Mouse (Mus musculus) layer of hippocampus, postnatal 25 days (tissue): ENCODE measurements at regions not wholly inside any gene's neighbourhood (a gene's known extent, or its start where the extent isn't known, plus 50 kb on each side); places are given as distances from the start of the nearest gene placed in this dataset.
"Not testable (repeated sequence)": the region's sequence is repeated elsewhere in the genome, so short reads cannot be mapped to it uniquely, and the experiment has no call there.

Experiments
- DNase-seq, 2 experiments: peaks; one replicate each; pipeline ENCODE4 v3.0.0; 2022; ENCODE audit warnings: mixed read lengths in 2 of 2, low spot score in 1 of 2; ENCODE audit errors: extremely low spot score in 1 of 2

DNA sequence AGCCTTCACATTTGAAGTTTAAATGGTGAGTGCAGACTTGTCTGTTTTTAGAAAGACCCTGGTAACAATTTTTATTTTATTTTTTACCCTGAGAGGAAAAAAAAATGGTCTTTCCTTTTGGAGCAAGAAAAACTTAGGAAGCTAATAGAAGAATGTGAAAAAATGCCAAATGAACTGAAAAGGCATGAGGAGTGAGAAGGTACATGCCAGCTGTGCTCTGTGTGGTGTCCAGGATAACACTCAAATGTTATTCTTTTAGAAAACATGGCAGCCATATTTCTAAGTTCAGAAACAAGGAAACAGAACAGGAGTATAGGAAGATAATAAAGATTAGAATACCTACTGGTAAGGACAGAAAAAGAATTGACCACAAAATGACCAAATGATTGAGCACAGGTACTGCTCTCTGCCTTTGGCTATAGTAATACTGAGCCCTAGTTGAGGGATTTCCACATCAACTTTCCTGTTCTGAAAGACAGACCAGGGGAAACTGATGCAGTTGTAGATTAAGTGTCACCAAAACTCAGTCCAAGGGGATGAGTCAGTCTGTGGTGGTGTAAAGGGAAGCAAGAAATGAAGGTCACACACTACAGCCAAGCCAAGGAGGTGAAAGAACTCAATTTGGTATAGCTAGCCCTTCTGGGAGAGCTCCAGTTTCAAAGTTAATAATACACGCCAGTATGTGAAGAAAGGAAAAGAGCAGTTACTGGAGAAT is 758.5 kb downstream of the Robo2 start:
- no peak for DNase-seq

DNA sequence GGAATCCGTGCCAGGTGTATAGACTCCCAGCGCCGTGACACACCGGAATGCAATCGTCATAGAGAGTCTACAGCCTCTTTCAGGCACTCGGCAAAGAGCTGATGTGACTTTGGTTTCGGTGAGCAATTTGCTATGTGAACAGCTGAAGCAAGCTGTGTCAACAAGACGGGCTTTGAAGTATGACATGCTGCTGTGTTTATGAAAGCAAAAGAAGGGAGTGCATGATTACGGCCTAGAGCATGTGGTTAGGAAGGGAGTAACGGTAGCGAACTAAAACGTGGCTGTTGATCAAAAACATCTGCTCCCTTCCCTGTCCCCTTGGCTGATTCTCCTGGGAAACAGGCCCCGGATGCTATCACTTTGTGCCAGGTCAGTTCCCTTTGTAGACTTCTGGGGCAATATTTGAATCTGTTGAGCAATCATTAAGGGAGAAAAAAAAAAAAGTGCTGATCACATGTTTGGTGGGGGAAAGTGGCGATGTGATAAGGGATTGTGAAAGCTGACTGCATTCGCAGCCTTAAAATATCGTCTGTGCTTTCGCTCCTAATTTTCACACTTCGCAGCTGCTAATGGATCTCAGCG is 764.3 kb downstream of the Robo2 start:
- peak; percentile 5 to 12 for DNase-seq

DNA sequence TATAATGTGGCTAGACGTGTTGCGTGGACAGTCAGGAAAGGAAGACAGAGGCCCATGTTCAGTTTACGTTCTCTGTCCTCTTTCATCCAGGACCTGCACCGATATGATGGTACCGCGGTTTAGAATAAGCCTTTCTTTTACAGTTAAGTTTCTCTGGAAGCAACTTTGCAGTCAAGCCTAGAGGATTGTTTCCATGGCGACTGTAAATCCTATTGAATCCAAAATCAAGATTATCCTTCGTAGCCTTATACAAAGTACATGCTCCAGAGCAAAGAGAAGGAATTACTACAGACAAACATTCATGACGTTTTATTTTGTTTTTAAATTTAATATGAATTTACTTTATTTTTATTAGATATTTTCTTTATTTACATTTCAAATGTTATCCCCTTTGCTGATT is 798.6 kb downstream of the Robo2 start:
- DNase-seq: no peak

DNA sequence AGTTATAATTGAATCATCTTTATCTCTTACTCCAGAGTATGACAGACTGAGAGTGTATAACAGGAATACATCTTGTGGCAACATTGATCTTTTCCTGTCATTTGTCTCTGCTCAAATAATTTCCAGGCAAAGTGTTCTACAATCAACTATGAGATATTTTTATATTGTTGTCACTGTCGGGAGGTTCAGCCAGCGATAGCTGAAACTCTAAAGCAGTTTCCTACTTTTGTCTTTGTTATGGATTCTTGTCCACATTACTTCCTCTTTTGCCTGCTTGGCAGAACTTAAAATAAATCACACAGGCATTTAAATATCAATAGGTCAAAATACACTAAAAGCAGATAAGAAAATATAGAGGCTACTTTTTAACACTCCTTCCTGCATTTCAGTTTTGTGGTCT is 820.2 kb downstream of the Robo2 start:
- no peak for DNase-seq

DNA sequence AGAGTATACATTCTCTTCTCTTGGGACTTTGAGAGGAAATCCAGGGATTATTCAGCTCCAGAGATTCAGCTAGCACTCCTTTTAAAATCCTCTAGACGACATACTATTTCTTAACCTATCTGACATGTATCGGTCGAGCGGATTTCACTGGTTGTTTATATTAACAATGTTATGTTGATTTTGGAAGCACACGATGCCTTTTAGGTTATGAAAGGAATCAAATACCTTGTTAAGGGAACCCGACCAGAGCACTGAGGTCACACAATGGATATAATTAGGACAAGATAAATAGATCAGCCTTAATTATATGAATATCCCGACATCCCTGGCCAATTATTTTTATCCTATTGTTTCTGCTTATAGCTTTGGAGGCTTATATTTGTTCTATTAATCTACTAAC is 850.4 kb downstream of the Robo2 start:
- no peak for DNase-seq

DNA sequence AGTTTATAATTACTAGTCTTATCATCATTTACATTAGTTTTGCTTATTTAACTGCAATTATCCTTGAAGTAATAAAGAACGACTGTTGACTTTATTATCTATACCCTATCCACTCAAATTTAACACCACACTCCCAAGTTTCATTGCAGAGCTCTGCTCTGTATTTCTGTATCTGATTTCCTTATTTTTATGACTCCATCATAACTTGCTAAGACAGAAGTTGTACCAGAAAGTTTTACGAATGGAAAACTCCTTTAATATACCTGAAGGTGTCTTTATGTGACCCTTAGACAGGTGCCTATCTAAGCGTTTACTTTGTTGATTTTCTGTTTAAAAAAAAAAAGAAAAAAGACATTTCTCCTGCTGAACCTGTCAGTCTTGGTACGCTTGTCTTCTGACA is 854.7 kb downstream of the Robo2 start:
- no peak for DNase-seq

DNA sequence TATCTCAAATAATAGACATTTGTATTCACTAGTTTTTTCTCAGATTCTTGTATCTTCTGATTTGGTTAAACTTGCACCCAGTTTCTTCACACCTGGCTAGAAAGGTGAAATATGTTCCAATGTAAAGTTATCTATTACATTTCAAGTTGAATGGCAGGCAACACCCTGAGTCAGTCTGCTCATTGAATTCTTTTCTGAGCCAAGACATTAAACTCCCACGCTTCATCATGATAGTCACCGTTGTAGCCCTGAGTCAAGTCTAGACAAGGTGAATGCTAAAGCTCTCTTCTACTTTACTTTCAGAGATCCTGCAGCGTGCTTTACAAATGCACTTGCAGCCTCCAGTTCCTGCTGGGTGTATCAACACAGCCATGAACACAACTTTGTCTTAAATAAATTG is 868.0 kb downstream of the Robo2 start:
- DNase-seq: no peak

DNA sequence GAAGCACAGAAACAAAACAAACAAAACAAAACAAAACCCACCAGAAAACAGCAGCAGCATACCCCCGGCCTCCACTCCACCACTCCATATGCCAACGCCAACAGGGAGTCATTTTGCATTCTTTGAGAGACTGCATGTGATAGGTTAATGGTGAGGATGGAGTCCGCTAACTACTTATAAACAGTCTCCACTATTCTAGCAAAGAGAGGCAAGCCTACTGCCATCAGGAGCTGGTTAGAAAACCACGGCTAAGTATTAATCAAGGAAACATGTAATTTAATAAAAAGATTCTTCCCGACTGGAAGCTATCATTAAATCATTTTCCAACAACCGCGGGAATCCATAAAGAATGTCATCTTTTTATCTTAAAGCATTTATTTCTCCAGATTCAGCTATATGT is 873.6 kb downstream of the Robo2 start:
- no peak for DNase-seq

DNA sequence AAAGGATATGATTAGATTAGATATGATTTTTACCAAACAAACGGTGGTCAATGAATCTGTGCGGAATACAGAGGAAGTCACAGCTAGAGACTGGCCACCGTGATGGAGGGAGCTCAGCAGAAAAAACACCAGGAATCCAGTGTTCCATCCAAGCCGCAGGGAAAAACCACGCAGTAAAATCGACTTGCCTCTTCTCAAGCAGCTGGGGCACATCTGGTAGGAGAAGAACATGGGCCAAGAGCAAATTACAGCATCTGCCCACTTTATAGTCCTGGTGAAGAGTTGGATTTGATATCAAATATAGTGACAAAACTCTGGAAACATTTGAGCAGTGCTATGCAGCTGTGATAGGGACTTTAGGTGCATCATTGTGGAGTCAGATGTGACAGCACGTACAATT is 874.1 kb downstream of the Robo2 start:
- no peak for DNase-seq

DNA sequence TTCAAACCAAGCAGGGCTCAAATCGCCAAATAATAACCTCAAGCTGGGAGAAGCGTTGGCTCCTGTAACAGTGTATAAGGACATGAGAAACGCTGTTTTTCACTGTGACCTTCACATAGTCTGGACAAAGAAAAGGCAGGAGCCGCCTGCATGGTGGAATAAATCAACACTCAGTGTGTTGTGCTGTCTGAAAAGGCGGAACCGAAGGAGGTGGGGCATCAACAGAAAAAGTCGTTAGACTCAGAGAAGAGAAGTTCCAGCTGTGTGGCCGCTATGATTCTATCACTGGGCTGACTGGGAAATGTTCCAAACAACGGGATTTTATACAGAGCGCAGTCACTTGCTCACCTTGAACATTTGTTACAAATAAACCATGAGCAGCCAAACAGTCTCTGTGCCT is 881.4 kb downstream of the Robo2 start:
- DNase-seq: no peak

DNA sequence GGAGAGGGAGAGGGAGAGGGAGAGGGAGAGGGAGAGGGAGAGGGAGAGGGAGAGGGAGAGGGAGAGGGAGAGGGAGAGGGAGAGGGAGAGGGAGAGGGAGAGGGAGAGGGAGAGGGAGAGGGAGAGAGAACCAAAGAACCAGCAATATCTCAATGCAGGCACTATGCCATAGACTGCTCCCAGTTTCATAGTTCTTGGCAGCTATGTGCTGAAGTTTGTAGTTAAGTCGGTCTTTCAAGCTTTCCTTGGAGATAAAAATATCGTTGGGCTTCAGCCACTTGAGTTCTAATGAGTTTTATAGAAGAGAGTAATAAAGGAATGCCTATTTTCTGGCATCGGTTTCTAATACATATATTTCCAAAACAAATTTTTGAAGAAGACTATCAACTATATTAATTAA is 888.7 kb downstream of the Robo2 start:
- DNase-seq: not testable (repeated sequence)

DNA sequence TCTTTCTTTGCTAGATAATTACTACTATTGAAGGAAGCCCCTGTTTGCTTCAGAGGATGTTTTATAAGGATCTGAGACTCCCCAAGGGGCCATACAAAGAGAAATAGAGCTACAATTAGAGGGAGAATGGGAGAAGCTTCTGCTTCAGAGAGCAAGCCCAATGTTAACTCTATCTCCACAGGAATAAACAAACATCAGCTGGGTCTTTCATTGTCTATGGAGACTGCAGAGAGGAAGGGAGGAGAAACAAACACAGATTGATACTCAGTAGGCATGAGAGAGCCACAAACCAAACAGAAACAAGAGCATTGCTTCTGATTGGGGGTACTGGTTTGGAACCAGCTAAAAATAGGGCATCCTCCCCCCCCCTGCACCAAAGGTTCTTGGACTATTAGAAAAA is 906.9 kb downstream of the Robo2 start:
- no peak for DNase-seq

DNA sequence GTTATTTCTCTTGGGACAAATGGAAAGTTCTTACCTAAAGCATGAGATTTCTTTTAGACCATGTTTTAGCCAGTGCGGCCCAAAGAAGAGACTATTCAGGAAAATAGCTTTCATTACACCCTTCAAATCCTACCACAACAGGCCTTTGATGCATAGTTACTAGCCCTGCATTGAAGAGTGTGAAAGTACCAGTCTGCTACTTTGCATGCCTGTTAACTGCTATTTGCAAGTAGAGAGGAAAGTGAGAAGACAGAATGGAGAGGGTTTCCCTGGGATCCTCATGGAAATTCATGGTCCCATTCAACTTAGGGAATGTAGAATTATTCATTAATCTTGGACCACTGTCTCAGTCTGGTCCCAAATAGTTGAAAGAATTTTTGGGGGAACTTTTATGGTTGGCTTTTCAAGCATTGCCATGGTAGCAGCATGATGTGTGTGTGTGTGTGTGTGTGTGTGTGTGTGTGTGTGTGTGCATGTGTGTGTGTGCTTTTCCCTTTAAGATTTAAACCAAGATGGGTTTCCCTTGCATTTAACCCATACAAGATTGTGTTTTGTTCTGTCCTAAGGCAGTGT is 912.9 kb downstream of the Robo2 start:
- no peak for DNase-seq

DNA sequence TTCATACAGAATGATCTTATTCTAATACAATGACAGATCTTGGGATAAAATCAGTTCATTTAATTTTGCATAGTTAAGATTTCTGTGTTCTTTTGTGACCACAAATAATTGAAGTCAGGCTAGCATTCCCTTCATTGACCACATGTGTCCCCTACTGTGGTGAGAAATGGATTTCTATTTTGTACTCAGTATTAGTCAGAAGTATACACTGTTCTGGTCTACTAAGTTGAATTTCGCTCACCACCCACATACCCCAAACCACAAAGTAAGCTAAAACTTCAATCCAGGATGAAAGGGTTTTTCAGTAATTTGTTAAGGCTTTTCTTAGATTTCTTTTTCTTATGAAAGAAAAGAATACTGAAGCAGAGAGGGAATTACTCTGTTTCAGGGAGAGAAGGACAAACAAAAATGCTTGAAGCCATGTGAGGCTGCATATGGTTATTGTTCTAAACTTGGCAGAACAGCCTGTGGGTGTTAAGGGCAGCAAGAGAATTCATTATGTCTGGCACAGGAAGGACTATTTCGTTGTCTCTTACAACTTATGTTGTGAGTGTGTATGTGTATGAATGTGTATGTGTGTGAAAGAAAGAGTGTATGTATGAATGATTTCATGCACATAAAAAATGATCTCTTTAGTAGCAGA is 928.3 kb downstream of the Robo2 start:
- DNase-seq: no peak

DNA sequence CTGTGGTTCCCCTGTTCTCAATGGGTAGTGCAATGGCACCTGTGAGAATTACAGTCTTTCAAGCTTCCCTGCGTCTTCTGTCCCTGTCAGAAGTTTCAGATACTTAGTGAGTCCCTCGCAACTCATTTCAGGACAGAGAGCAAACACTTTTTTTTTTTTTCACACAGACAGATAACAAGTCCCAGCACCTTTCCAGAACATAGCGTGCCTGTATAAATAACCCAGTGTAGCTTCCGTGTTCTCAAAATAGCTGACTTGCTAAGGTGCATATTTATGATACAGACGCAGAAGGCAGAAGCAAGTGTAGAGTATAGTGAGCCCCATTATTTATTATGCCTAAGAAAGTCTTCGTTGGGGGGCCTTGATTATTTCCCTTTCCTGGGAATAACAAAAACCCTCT is 929.4 kb downstream of the Robo2 start:
- no peak for DNase-seq

DNA sequence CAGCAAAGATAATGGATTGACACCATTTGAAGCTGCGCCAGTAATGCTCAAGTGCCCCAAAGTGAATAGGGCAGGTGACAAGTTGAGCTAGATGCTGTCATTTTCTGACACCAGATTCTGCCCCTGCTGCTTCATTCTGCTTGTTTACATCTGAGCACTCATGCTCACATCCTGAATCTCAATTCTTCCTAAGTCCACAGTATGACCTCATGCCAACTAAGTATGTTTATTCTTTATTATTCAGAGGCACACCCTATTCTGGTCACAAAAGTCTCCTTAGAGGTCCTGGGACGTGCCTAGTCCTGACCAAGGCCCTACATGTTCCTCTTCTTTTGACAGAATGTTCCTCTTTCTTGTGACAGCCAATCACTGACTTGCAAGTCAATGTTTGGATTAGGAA is 938.1 kb downstream of the Robo2 start:
- no peak for DNase-seq

DNA sequence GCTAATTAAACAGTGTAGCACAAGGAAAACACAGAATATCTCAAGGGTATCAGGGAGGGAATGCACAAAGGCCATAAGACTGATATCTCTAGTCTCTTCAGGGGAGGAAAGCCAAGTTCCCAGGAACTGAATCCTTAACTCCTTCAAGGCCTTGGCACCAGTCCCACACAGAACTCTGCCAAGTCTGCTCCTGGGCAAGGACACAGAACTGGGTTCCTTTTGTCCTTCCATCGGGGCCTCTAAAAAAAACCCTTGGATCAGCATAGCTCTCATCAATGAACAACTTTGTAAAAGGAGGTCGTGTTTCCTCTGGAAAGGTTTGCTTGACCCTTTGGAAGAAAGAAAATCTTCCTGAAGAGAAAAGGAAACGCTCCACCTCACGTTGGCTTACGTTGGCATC is 940.1 kb downstream of the Robo2 start:
- peak in 1 of 2 experiments; percentile 14 for DNase-seq

DNA sequence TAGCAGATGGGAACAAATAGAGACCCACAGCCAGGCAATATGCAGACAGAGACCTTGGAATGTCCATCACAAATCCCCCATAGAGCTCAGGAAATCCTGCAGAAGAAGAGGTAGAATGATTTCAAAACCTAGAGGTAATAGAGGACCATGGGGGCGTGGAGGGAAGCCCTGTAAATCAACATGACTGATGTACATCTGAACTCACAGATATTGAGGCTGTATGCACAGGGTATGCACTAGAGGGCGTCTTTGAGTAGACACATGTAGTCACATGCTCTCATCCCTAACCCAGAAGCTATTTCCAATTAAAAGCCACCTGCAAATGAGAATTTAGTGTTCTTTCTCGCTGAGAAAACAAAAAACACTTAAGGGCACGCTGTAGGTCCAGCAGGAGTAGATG is 941.1 kb downstream of the Robo2 start:
- DNase-seq: no peak

DNA sequence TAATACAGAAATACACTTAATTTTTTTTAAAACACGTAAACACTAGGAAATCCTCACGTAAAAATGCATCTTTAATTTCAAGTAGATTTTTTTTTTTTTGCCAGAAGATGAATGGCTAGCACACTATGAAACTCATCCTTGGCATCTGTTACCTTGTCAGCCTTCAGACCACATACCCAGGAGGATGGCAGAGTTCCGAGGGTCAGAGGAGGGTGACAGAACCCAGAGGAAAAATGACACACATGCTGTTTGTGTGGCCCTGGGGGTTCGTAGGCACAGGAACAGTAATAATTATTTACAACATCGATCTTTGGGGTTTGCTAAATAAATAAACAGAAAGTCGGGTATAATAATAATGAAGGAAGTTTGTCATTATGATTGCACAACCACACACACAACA is 945.3 kb downstream of the Robo2 start:
- DNase-seq: no peak

DNA sequence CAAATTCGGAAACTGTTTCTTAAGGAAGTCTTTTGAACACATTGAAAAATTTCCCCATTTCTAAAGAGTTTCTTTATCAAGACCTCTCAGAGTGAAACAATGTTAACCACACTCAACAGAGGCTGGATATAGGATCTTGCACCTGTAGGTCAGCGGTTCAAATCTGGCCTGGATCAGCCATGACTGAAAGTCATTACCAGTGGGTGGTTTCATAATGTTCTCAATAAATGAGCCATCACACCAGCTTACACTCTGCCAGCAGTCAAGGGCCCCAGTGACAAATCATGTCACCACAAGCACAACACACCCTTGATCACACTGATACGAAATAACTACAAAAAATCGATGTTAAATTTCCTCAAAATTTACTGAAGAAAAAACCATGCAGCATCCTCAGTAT is 949.1 kb downstream of the Robo2 start:
- DNase-seq: no peak

DNA sequence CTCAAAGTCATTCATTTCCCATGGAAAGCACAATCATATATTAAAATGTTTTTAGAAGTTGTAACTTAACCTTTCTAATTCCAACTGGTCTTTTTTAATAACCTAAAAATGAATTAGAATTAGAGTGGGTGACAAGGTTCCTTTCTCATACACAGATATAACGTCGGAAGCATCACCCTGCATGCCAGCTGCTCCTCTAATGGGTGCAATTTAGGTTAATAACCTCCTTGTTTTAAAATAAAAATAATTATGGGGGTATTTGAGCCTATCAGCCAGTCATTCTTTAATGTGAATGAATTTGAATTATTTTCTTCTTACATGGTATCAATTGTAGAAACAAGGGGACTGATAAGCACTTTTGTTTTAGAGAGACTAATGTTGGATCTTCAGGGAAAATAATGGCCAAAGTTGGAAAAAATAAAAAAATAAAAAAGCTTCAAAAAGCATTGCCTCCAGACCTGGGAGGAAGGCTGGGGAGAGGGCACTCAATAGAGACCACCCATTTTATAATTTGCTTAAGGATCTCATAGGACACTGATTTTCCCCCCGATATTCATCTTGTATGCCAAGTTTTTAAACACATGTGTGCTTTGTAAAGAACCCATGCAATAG is 960.9 kb downstream of the Robo2 start:
- no peak for DNase-seq
